Mouse (Mus musculus): ENCODE measurements around the gene Psmg3. TPM values are rescaled to one million over a fixed set of nuclear protein-coding genes. Genes with fewer than 3 reads are reported as not detected.

The Psmg3 gene
- polyA plus RNA-seq, 1 experiment, result 30.3 TPM

- TF ChIP-seq POLR2A (IDR thresholded peaks at IDR 0.05; ENCODE audit: insufficient read depth, low read length) (no peak), CTCF (IDR thresholded peaks at IDR 0.05; ENCODE audit: low read depth, low read length) (no peak), EP300 (IDR thresholded peaks at IDR 0.05; ENCODE audit: insufficient read depth, low read depth, low read length) (no peak)
- Histone ChIP-seq H3K4me1 (ENCODE audit: control insufficient read depth, insufficient read depth, low read length) (peaks cover 2% of the 10 kb centered on the region), H3K27ac (ENCODE audit: insufficient read depth, low read length) (no peak within 1 kb of the TSS), H3K4me3 (ENCODE audit: low read depth, low read length) (peak within 1 kb of the TSS; percentile 72), H3K9ac (ENCODE audit: low read depth, poor library complexity, severe bottlenecking) (peak within 1 kb of the TSS; percentile 67), H3K36me3 (ENCODE audit: control insufficient read depth, insufficient read depth, low read length, poor library complexity, severe bottlenecking) (no peaks in the 10 kb centered on the region), H3K9me3 (replicated peaks; ENCODE audit: control insufficient read depth, insufficient read depth, low read length, poor library complexity, severe bottlenecking) (no peaks in the 10 kb centered on the region), H3K27me3 (ENCODE audit: control insufficient read depth, insufficient read depth, low read length, poor library complexity, severe bottlenecking) (no peaks in the 10 kb centered on the region)
Measured at GRCm38 (mm10) chr5:139791227-139792158, 35.2 kb downstream of the Psmg3 start, which contains the start of gene Mafk. Gene Mafk (plus strand): TSS chr5:139791513.

- Histone ChIP-seq H3K9me3 (replicated peaks; ENCODE audit: control insufficient read depth, insufficient read depth, low read length, poor library complexity, severe bottlenecking) (no peaks in the 10 kb centered on the region), H3K4me3 (ENCODE audit: low read depth, low read length) (no peak overlapping the region), H3K27ac (ENCODE audit: insufficient read depth, low read length) (no peak overlapping the region), H3K36me3 (ENCODE audit: control insufficient read depth, insufficient read depth, low read length, poor library complexity, severe bottlenecking) (no peaks in the 10 kb centered on the region), H3K4me1 (ENCODE audit: control insufficient read depth, insufficient read depth, low read length) (peaks cover 2% of the 10 kb centered on the region), H3K9ac (ENCODE audit: low read depth, poor library complexity, severe bottlenecking) (no peak overlapping the region), H3K27me3 (ENCODE audit: control insufficient read depth, insufficient read depth, low read length, poor library complexity, severe bottlenecking) (no peaks in the 10 kb centered on the region)
- TF ChIP-seq EP300 (IDR thresholded peaks at IDR 0.05; ENCODE audit: insufficient read depth, low read depth, low read length) (no peak), CTCF (IDR thresholded peaks at IDR 0.05; ENCODE audit: low read depth, low read length) (peak; percentile 30), POLR2A (IDR thresholded peaks at IDR 0.05; ENCODE audit: insufficient read depth, low read length) (no peak)
Measured at GRCm38 (mm10) chr5:139789466-139789865, 37.2 kb downstream of the Psmg3 start.

GRCm38 (mm10) chr5:139781406-139781805 lies 45.3 kb downstream of the Psmg3 start:
- no peaks in the 10 kb centered on the region for H3K27me3 ChIP-seq (ENCODE audit: control insufficient read depth, insufficient read depth, low read length, poor library complexity, severe bottlenecking)
- H3K4me1 ChIP-seq (ENCODE audit: control insufficient read depth, insufficient read depth, low read length), result no peaks in the 10 kb centered on the region
- no peaks in the 10 kb centered on the region for H3K36me3 ChIP-seq (ENCODE audit: control insufficient read depth, insufficient read depth, low read length, poor library complexity, severe bottlenecking)
- H3K9ac ChIP-seq (ENCODE audit: low read depth, poor library complexity, severe bottlenecking), result no peak overlapping the region
- H3K27ac ChIP-seq (ENCODE audit: insufficient read depth, low read length), result no peak overlapping the region
- no peak for TF ChIP-seq EP300 (IDR thresholded peaks at IDR 0.05; ENCODE audit: insufficient read depth, low read depth, low read length)
- TF ChIP-seq CTCF (IDR thresholded peaks at IDR 0.05; ENCODE audit: low read depth, low read length), result no peak
- no peak for TF ChIP-seq POLR2A (IDR thresholded peaks at IDR 0.05; ENCODE audit: insufficient read depth, low read length)
- H3K9me3 ChIP-seq (replicated peaks; ENCODE audit: control insufficient read depth, insufficient read depth, low read length, poor library complexity, severe bottlenecking), result no peaks in the 10 kb centered on the region
- H3K4me3 ChIP-seq (ENCODE audit: low read depth, low read length), result no peak overlapping the region

- no peaks in the 10 kb centered on the region for H3K9me3 ChIP-seq (replicated peaks; ENCODE audit: control insufficient read depth, insufficient read depth, low read length, poor library complexity, severe bottlenecking)
- peaks cover 6% of the 10 kb centered on the region for H3K36me3 ChIP-seq (ENCODE audit: control insufficient read depth, insufficient read depth, low read length, poor library complexity, severe bottlenecking)
- H3K9ac ChIP-seq (ENCODE audit: low read depth, poor library complexity, severe bottlenecking), result no peak overlapping the region
- no peak overlapping the region for H3K27ac ChIP-seq (ENCODE audit: insufficient read depth, low read length)
- TF ChIP-seq POLR2A (IDR thresholded peaks at IDR 0.05; ENCODE audit: insufficient read depth, low read length) (no peak), EP300 (IDR thresholded peaks at IDR 0.05; ENCODE audit: insufficient read depth, low read depth, low read length) (no peak), CTCF (IDR thresholded peaks at IDR 0.05; ENCODE audit: low read depth, low read length) (no peak)
- no peaks in the 10 kb centered on the region for H3K27me3 ChIP-seq (ENCODE audit: control insufficient read depth, insufficient read depth, low read length, poor library complexity, severe bottlenecking)
- H3K4me1 ChIP-seq (ENCODE audit: control insufficient read depth, insufficient read depth, low read length), result no peaks in the 10 kb centered on the region
- no peak overlapping the region for H3K4me3 ChIP-seq (ENCODE audit: low read depth, low read length)
Measured at GRCm38 (mm10) chr5:139776966-139777365, 49.7 kb downstream of the Psmg3 start.

- no peak within 1 kb of the TSS for H3K27ac ChIP-seq (ENCODE audit: insufficient read depth, low read length)
- H3K4me1 ChIP-seq (ENCODE audit: control insufficient read depth, insufficient read depth, low read length), result no peaks in the 10 kb centered on the region
- H3K9ac ChIP-seq (ENCODE audit: low read depth, poor library complexity, severe bottlenecking), result peak within 1 kb of the TSS; percentile 72
Measured at GRCm38 (mm10) chr5:139775216-139775926, 51.3 kb downstream of the Psmg3 start, which contains the start of gene Ints1. Gene Ints1 (minus strand): TSS chr5:139775674.

More at GRCm38 (mm10) chr5:139775216-139775926, 51.3 kb downstream of the Psmg3 start, which contains the start of gene Ints1:
- Histone ChIP-seq H3K4me3 (ENCODE audit: low read depth, low read length) (peak within 1 kb of the TSS; percentile 78), H3K36me3 (ENCODE audit: control insufficient read depth, insufficient read depth, low read length, poor library complexity, severe bottlenecking) (peaks cover 20% of the 10 kb centered on the region), H3K27me3 (ENCODE audit: control insufficient read depth, insufficient read depth, low read length, poor library complexity, severe bottlenecking) (no peaks in the 10 kb centered on the region), H3K9me3 (replicated peaks; ENCODE audit: control insufficient read depth, insufficient read depth, low read length, poor library complexity, severe bottlenecking) (no peaks in the 10 kb centered on the region)
- no peak for TF ChIP-seq POLR2A (IDR thresholded peaks at IDR 0.05; ENCODE audit: insufficient read depth, low read length)
- no peak for TF ChIP-seq EP300 (IDR thresholded peaks at IDR 0.05; ENCODE audit: insufficient read depth, low read depth, low read length)
- peak; percentile 91 for TF ChIP-seq CTCF (IDR thresholded peaks at IDR 0.05; ENCODE audit: low read depth, low read length)

Other genes with a start within 250 kb of the Psmg3 start
- 1.8 TPM in 2 replicates for gene Micall2, start 90.5 kb downstream of the Psmg3 start, polyA plus RNA-seq (2011; ENCODE audit: insufficient read depth, insufficient read length, low read depth, missing spikeins)
- 54.6 and 59.1 TPM in 2 replicates for gene Ints1, start 51.2 kb downstream of the Psmg3 start, polyA plus RNA-seq (2011; ENCODE audit: insufficient read depth, insufficient read length, low read depth, missing spikeins)
- gene Mafk, start 35.4 kb downstream of the Psmg3 start, polyA plus RNA-seq (2011; ENCODE audit: insufficient read depth, insufficient read length, low read depth, missing spikeins), result 15.6 and 16.3 TPM in 2 replicates
- 10.5 and 13.1 TPM in 2 replicates for gene Tmem184a, start 7.0 kb downstream of the Psmg3 start, polyA plus RNA-seq (2011; ENCODE audit: insufficient read depth, insufficient read length, low read depth, missing spikeins)
- not detected in 2 replicates for gene Gm26938, start 478 bp downstream of the Psmg3 start, polyA plus RNA-seq (2011; ENCODE audit: insufficient read depth, insufficient read length, low read depth, missing spikeins)
- 0.15 and 0.29 TPM in 2 replicates for gene Elfn1, start 81.1 kb upstream of the Psmg3 start, polyA plus RNA-seq (2011; ENCODE audit: insufficient read depth, insufficient read length, low read depth, missing spikeins)